Mouse (Mus musculus): ENCODE measurements around the gene Usp29.

- TF ChIP-seq TAL1 (IDR thresholded peaks at IDR 0.05; ENCODE audit: low read length) (no peak), GATA1 (IDR thresholded peaks at IDR 0.05; ENCODE audit: low read length) (no peak)
Observed at GRCm38 (mm10) chr7:6883376-6884147, 153.2 kb downstream of the Usp29 start.

Data from erythroblast, embryonic 14.5 days (primary cell).